Mouse (Mus musculus) adrenal gland, adult 8-10 months (tissue): ENCODE data around the gene Phb. TPM values are rescaled to one million over a fixed set of nuclear protein-coding genes. Genes with fewer than 3 reads are reported as not detected.
"Not testable (repeated sequence)": the region's sequence is repeated elsewhere in the genome, so short reads cannot be mapped to it uniquely, and the experiment has no call there.

Source experiments
- DNase-seq: peaks from one replicate; pipeline ENCODE4 v3.0.0; 2022
- total RNA-seq, 4 experiments: library from RNA; stranded (reverse); gene quantifications; 2 replicates each; pipeline ENCODE4 v1.2.4; 2022

Phb gene
- total RNA-seq, 4 experiments from 2014 or later = 283 to 358 (median 307) TPM

DNA sequence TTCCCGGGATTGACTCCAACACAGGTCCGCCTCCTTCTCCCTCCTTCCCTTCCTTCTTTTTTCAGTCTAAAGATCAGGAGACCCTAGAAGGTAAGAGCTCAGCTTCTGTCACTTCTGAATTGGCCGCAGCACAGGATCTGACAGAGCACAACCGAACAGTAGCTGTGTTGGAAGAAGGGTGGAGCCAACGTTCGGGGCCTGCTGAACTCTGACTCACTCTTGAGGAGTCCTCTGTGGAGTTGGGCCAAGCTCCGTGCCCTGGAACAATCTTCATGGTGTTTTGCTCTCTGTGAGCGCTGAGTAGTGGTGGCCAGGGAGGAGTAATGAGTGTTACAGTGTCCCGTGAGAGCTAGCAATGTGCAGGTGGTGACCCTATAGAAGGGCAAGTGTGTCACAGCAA is 15.8 kb upstream of the Phb start:
- DNase-seq = peak; percentile 69

DNA sequence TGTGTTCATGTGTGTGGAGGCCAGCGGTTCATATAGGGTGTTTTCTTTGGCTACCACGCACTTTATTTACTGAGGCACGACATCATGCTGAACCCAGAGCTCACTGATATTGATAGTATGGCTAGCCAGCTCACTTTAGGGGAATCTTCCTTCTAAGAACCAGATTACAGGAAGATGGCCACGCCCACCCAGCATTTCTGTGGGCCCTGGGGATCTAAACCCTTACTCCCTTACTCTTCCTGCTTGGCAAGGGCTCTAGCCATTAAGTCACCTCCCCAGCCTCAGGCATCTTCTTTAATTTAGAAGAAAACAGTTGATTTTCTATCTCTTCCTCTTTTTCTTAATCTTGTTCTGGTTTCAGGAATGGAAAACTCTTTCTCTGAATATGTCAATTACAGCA is 9.3 kb upstream of the Phb start:
- DNase-seq = no peak

DNA sequence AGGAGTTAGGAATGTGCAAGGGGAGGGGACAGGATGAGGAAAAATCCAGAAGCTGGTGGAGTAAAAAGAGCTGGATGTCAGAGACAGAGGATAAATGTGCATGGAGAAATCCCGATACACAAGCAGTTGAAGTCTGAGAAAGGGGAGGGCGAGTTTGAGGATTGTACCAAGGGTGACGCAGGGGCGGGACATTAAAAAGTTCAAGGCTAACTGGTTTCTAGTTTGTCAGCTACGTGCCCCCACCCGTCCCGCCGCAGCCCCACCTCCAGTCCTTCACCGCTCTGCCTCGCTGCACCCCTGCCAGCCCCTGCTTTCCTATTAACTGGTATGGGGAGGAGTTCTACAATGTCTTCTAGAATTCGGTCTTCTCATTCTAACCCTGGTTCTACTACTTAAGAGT is 420 bp downstream of the Phb start:
- peak; percentile 69 for DNase-seq

DNA sequence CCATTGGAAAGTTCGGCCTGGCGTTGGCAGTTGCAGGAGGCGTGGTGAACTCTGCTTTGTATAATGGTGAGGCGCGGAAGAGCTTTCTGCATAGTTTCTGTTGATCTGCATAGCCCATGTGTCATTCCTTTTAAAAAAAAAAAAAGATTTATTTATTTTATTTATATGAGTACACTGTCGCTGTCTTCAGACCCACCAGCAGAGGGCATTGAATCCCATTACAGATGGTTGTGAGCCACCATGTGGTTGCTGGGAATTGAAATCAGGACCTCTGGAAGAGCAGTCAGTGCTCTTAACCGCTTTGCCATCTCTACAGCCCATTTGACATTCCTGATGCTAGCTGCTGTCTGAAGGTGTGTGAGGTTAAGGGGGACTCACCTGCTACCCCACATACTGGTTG is 1.3 kb downstream of the Phb start:
- DNase-seq = not testable (repeated sequence)

DNA sequence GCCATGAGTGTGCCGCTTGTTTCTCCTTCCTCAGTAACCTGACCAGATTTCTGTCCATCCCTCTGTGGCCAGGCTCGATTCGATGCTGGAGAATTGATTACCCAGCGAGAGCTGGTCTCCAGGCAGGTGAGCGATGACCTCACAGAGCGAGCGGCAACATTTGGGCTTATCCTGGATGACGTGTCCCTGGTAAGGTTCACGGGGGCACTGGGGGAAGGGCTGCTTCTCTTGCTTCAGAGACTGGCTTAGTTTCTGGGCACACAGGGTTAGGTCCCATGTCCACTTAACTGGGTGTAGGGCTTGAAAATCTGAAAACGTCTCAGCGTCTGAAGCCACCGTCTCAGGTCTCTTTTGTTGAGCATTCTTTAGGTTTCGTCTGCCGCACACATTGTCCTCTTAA is 8.7 kb downstream of the Phb start:
- no peak for DNase-seq

DNA sequence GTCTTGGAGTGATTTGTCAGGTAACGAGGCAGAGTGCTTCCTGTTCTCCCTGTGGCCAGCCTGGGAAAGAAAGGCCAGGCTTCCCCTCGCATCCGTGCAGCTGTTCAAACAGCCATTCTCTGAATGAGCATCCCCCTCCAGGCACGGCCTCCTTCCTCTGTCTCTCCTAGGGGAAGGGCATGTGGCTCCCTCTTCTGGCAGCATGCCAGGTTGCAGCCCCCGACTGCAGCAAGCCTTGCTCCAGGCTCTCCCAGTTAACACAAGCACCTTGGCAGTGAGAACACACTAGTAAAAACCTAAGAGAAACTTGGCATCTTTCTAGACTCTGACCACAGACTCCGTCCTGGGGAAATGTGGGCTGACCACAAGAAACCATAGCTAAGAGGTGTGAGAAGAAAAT is 9.6 kb downstream of the Phb start:
- DNase-seq = no peak

DNA sequence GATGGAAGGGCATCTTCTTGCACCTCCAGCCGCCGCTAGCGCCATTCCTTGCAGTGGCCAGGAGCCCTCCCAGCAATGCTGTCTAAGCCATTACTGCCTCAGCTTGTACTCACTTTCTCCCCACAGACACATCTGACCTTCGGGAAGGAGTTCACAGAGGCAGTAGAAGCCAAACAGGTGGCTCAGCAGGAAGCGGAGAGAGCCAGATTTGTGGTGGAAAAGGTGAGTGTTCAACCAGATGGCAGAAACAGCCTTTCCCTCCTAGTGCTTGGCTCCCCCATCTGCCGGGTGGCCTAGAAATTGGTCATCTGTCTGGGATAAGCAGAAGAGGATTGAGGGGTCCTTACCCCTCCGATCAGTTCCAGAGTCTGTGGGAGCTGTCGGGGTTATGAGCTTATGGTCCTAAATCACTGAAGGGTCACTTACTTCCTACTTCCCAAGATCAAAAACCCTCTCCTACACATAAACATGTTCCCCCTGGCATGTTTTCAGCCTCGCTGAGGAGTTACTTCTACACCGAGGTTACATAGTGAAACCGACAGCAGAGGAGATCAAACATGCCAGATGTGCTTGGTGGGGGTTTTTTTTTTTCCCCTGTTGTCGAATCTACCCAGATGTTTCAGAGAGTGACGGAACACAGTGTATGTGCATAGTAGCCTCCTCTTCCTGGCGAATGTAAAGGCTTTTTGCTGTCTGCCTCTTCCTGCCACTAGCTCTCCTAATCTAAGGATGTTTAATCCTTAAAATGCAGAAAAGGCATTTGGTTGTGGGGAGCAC is 11.4 kb downstream of the Phb start:
- no peak for DNase-seq

DNA sequence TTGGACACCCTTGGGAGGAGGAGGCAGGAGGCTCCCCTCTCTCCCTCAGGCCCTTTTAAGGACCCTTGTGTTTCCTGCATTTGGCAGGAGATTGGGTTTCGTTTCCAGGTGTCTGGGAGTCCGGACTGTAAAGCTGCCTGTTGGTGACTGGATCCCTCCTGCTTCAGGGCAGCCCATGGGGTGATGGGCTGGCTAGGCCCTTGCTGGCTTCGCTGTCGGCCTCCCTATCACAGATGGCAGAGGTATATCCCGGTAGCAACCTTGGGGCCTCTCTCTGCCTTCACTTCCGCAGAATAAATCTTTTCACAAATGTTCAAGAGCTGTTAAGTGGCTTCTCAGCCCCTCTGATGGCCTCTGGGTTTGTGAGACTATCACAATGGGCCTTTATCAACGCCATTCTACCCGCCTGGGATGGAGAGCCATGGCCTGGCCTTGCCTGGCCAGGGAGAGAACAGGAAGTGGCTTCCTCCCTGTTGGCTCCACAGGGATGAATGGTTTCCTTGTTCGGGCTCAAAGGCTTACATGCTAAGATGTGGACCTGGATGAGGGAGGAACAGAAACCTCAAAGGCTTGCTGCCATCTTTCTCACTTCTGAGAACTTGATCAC is 15.3 kb downstream of the Phb start:
- no peak for DNase-seq

DNA sequence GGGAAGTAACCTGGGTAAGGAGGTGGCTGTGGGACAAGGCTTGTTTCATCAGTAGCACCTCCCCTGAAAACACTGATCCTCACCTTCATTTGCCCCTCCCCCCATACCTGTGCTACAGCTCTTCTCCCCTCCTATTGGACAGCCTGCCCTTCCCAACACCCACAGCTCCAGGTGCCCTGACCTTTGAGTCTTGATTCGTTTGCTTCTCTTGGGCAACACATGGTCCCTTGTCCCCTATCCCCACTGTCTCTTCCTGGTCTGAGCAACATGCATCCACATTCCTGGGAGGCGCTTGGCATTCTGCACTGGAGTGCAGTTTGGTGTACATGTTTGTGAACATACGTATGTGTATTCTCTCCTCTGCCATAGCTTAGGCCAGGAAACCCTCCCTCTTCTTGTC is 16.2 kb downstream of the Phb start:
- no peak for DNase-seq

DNA sequence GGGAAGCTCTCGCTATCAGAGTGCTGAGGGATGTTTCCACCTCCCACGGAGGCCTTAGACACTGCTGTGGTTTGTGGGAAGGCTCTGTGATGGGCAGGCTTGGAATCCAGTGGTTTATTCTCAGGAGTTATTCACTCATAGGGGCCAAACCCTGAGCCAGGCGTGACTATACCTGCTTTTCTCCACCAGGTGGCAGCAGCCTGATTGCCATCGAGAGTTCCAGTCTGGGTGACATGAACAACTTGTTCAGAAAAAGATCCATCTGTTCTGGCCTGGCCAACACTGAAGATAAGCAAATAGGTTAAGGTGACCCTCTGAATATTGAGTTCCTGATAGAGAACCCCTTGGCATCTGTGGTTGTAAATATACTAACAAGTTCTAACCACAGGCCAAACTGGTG is 19.3 kb downstream of the Phb start:
- DNase-seq = peak; percentile 55

DNA sequence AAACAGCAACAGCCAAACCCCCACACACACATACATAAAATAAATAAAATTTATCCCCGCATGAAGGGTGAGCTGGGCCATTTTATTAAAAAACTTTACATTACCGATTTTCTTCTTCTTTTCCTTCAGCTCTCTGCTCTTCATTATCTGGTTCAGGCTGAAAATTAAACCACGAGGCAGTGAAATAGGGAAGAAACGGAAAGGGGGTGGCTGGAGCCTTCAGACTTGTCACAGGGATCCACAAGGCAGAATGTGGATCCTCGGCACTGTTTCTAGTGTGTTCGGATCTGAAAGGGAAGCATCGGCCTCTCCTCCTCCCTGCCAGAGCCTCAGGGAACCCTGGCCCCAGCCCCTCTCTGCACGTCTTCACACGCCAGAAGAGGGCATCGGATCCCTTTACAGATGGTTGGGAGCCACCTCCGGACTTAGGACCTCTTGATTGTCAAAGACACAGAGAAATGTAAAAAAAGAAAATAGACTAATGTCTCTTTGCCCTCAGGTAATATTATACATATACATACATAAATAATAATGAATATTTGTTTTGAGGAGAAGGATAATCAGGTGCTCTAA is 20.4 kb downstream of the Phb start:
- DNase-seq = no peak

DNA sequence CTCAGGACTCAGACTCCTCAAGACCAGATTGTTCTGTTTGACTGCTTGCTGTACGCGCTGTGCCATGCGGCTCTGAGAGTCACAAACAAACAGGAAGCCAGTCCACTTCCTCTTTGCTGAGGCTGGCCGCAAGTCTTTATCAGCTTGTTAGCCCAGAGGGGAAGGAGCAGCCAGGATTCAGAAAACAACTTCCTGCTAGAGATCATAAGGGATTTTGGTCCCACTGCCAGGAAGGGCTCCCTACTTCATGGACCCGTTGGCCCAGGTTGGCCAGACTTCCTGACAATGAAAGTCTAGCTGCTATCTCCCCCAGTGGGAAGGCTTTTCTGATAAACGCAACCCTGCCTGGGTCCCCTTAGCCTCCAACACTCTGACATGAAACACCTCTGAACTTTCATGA is 21.8 kb downstream of the Phb start:
- peak; percentile 23 for DNase-seq

DNA sequence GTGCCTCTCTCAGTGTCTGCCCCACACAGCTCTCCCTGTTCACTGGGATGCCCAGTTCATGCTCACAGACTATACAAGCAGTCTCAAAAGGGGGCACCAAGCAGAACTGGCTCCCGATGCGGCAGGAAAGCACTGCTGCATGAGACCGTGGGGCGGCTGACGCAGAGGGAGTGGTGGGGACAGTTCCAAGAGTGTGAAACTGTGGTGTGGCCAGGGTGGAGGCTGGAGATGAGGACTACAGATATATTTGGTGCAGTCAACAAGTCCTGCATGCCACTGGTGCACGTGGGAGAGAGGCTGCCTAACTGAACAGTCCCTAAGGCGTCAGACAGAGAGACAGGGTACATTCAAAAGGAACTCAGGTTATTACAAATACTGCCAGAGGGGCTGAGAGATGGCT is 22.2 kb downstream of the Phb start:
- DNase-seq = no peak

DNA sequence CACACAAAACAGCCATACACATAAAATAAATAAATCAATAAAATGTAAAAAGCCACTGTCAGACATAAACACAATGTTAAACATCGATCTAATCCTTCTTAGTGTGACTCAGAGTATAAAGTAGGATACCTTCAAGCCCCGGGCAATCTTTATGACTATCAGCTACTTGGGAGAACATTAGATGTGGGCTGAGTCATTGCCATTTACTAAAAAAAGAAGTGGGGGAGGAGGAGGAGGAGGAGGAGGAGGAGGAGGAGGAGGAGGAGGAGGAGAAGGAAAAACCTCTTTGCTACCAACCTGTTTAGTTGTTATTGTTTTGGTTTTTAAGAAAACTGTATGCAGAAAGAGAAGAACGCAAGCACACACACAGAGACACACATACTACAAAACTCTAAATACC is 22.8 kb downstream of the Phb start:
- DNase-seq = no peak

DNA sequence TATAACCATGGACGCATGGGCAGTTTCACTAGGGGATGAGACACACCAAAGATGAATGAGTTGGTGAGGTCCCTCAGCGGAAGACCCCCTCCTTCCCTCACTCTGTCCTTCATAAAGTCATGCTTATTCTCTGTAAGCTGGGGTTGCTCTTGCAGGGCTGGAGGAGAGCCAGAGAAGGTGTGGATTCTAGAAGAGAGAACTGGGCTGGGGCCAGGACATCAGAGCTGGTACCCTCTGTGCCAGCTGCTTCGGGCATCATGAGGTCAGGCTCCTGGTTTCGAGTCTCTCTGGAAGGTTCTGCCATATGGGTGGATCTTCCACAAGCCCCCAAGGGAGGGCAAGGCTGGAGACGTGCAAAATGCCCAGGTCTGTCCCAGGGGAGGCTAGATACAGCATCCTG is 31.8 kb downstream of the Phb start:
- DNase-seq = no peak

DNA sequence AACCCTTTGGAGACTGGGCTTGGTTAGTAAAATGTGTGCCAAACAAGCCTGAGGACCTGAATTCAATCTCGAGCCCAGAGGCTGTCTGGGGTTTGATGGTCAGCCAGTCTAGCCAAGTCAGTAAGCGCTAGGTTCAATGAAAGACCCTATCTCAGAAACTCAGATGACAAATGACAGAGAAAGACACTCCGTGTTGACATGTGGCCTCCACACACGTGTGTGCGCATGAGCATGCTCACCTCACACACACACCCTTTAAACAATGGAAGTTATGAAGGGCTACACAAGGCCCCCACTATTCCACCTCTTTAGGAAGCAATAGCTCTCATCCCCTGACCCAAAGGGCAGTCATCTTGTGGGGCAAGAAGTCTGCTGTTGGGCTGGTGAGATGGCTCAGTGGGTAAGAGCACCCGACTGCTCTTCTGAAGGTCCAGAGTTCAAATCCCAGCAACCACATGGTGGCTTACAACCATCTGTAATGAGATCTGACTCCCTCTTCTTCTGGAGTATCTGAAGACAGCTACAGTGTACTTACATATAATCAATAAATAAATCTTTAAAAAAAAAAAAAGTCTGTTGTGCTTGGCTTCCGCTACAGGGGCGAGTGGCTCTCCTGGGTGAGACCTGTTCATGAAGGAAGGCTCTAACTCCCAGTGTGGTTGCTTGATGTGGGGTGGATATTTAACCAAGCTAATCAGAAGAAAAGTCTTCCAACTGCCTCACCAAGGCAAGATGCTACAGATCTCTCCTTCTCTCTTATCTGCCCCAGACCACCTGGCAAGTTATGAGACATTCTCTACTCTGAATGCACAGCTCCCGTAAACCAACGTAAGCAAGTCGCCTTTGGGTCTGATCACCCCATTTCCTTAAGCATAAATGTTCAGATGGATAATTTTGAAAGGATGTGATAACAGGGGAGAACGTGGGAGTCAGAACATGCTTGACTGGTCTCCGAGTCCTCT is 34.3 kb downstream of the Phb start:
- no peak for DNase-seq

DNA sequence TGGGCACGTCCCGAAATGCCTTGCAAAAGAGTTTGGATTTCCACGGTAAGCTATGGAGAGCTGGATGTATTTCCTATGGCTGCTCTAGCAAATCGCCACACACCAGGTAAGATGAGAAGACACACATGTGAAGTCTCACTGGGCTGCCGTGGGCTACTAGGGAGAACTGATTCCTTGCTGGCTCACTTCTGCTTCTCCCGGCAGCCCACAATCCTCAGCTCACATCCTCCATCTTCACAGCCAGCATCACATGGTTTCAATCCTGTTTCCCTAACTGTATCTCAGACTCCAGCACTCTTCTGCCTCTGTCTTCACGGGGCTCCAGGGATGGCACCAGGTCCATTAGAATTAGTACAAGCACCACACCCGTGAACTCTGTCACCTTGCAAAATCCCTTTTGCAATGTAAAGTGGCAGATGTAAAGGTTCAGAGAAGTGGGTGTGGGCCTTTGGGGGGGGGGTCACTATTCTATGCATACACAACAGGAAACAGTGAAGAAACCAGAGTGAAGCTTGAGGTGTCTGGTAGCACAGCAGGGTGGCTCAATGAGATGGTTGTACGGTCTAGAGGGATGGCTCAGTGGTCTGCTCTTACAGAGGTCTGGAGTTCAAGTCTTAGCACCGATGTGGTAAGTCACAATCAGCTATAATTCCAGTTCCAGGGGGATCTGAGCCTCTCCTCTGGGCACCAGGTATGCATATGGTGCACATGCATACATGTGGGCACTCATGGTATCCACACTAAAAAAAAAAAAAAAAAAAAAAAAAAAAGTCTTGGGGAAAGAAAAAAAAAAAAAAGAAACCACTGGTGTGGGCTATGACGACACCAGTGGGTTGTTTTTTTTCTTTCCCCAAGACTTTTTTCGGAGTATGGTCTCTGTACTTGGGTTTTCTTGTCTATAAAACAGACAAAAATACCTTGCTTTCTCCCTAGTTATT is 37.5 kb downstream of the Phb start:
- no peak for DNase-seq

DNA sequence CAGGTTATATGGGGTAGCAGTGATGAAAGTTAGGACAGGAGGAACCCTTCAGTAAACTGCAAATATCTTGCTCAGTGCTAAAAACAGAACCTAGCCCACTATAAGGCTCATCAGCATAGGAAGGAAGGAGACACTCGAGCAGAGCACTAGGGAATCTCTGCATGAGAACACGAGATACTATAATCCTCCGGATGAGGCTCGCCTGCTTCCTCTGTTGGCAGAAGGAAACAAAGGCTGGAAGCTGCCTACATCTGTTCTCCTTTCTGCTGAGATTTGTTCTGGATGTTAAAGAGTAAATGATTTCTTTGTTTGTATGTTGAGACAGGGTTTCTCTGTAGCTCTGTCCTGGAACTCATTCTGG is 38.2 kb downstream of the Phb start:
- DNase-seq = no peak

DNA sequence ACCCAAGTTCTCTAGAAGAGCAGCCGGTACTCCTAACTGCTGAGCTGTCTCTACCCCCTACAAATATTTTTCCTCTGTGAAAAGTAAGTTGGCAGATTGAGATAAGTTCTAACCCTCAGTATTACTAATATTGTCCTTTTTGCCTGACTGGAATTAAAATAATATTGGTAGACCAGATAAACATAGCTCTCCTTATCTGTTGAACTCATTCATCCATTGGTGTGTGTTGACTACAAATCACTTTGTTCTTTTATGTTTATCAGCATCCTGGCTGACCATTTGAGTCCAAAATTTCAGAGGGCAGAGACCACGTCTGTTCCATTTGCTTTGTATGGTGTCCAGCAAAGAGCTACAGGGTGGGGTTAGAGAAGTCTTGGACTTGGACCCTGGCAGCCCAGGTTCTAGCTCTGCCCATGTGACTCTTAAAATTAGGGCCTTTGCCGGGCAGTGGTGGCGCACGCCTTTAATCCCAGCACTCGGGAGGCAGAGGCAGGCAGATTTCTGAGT is 42.8 kb downstream of the Phb start:
- no peak for DNase-seq

DNA sequence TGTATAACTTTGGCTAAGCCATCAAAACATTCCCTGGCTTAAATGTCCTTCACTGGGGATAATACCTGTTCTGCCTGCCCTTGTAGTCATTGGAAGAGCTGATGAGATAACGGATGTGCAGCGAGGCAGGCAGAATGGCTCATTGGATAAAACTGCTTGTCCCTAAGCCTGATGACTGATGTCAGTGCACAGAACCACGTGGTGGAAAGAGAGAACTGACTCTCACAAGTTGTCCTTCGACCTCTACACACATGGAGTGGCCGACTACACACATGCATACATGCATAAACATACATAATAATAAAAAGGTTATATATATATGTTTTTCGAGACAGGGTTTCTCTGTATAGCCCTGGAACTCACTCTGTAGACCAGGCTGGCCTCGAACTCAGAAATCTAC is 43.7 kb downstream of the Phb start:
- no peak for DNase-seq

DNA sequence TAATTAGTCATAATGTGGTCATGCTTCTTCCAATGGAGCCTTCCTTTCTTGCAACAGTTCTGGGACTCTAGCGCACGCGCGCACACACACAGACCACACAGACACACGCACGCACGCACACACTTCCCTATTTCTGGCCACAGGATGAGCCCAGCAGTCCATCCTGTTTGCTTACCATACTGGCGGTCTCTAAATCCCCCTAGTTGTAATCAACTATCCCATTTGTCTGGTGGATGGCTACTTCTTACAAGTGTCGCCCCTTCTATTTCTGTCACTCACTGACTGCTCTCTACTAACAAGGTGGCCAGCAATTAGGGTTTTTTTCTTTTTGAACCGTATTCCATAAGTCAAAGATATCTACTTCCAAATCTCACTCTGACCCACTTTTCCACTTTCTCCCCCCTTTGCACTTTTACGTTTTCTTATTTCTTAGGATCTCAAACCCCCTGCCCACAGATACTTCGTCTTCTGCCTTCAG is 45.4 kb downstream of the Phb start:
- peak; percentile 63 for DNase-seq
